Mouse (Mus musculus) stomach, postnatal 0 days (tissue): ENCODE results near the gene Ccdc126.

Experiments
- CTCF ChIP-seq: IDR thresholded peaks from 2 replicates; pipeline ENCODE4 v1.5.1; 2016; ENCODE audit warnings: antibody characterized with exemption, low read depth, mild to moderate bottlenecking, moderate library complexity
- EP300 ChIP-seq: optimal IDR thresholded peaks from 2 replicates; pipeline ENCODE3; 2016; ENCODE audit warnings: antibody characterized with exemption

GRCm38 (mm10) chr6:49321341-49321740 is 2.3 kb downstream of the Ccdc126 start:
- TF ChIP-seq CTCF (no peak), EP300 (no peak)
